Mouse (Mus musculus) bone marrow macrophage, adult 2 months (primary cell): ENCODE measurements around the gene Inpp4a.

ENCODE experiments used
- CTCF ChIP-seq: IDR thresholded peaks from 2 replicates; pipeline ENCODE4 v1.5.1; 2012; ENCODE audit warnings: low read depth, mild to moderate bottlenecking, low read length, moderate library complexity
- POLR2A ChIP-seq: IDR thresholded peaks from 2 replicates; pipeline ENCODE4 v1.6.1; 2012; ENCODE audit warnings: mild to moderate bottlenecking, low read depth, low read length, borderline replicate concordance

GRCm38 (mm10) chr1:37384304-37384703 lies 84.6 kb downstream of the Inpp4a start:
- no peak for TF ChIP-seq CTCF
- TF ChIP-seq POLR2A = no peak
